Mouse (Mus musculus) small intestine, adult 2 months (tissue): ENCODE measurements around the gene Papss1.

Experiments
- CTCF ChIP-seq: fragments of 200-500 bp; IDR thresholded peaks from 2 replicates; pipeline ENCODE4 v1.5.1; 2012; ENCODE audit warnings: low read depth, mild to moderate bottlenecking, control low read depth, inconsistent platforms, low read length, moderate library complexity, mixed read lengths; ENCODE audit not compliant: insufficient replicate concordance, insufficient read length; ENCODE audit errors: extremely low read depth
- POLR2A ChIP-seq: fragments of 200-500 bp; IDR thresholded peaks from 2 replicates; pipeline ENCODE4 v1.6.1; 2012; ENCODE audit warnings: low read depth, mild to moderate bottlenecking, control low read depth, inconsistent platforms, low read length, moderate library complexity

GRCm38 (mm10) chr3:131594361-131594760, 29.8 kb downstream of the Papss1 start:
- TF ChIP-seq CTCF: no peak
- TF ChIP-seq POLR2A: no peak
